Mouse (Mus musculus): ENCODE measurements around the gene Cabp2. TPM values are rescaled to one million over a fixed set of nuclear protein-coding genes. Genes with fewer than 3 reads are reported as not detected.

The Cabp2 gene
- total RNA-seq, 2 experiments from 2014 or later = not detected

DNA sequence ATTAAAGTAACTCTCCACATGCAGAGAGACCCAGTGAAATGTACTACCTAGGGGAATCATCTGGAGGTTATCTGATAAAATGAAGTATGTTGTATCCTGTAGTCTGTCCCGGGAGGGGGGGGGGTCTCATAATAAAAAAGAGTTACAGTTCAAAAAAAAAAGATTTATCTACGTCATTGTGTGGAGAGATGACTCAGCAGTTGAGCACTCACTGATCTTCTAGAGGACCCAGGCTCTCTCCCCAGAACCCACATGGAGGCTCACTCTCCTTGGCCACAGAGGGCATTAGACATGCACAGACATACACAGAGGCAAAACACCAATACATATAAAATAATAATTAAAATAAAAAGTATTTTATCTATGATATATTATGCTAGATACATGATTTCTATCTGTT lies 10.0 kb downstream of the Cabp2 start:
- H3K4me3 ChIP-seq = no peak overlapping the region
- no peak for DNase-seq (ENCODE audit: low spot score in 2 of 2)
- TF ChIP-seq CTCF (conservative IDR thresholded peaks at IDR 0.05) = no peak
- H3K27ac ChIP-seq = no peak overlapping the region

DNA sequence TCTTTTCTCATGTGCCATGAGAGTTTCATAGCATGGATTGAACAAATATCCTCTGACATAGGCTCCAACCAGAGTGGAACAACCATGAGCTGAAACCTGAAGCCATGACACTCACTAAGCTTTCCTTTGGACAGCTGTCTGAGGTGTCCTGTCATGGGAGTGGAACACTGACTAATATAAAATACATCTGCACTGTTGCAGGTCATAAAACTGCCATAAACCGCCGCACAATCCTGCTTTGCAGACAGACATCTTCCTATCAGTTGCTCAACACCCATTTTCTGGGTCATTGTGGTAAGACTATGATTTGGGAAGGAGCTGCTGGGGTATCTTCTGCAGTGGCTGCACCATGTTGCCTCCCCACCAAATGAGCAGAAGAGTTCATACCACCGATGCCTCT lies 11.4 kb downstream of the Cabp2 start:
- Histone ChIP-seq H3K4me3 (no peak overlapping the region), H3K27ac (no peak overlapping the region)
- DNase-seq (ENCODE audit: low spot score in 2 of 2) = no peak
- TF ChIP-seq CTCF (conservative IDR thresholded peaks at IDR 0.05) = no peak

DNA sequence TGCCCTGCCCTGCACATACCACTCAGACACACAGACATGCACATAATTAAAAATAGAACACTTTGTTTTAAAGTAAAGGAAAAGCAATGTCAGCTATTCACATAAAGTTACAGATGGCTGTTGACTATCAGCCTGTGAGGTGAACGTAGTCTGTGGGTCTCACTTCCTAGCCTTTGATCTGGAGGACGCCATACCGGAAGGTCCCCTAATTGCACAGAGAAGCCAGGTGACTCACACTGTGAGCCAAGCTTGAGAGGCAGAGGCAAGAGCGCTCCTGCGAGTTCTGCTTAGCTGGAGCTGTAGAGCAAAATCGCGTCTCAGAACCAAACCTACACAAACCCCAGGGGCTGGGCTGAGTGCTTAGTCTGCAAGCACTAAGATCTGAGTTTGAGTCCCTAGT lies 12.4 kb downstream of the Cabp2 start:
- TF ChIP-seq CTCF (conservative IDR thresholded peaks at IDR 0.05) = no peak
- Histone ChIP-seq H3K4me3 (no peak overlapping the region), H3K27ac (no peak overlapping the region)
- no peak for DNase-seq (ENCODE audit: low spot score in 2 of 2)

DNA sequence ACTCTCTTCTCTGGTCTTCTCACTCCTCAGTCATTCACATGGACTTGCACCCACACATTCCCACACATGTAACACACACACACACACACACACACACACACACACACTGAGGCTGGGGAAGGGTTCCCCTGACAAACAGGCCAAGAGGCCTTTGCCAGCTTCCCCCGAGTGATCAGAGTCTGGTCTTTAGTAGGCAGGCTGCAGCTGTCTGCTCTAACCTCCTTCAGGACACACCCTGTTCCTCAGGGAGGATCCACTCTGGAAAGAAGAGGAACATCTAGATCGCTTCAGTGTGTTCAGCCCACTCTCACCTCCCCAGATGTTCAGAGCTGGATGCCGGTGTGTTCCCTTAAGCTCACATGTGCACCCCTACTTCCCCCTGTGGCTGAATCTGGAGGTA lies 13.0 kb downstream of the Cabp2 start:
- no peak for TF ChIP-seq CTCF (conservative IDR thresholded peaks at IDR 0.05)
- H3K27ac ChIP-seq = peak overlapping the region; percentile 19; the same call in 1 of the 2 replicates
- no peak for DNase-seq (ENCODE audit: low spot score in 2 of 2)

DNA sequence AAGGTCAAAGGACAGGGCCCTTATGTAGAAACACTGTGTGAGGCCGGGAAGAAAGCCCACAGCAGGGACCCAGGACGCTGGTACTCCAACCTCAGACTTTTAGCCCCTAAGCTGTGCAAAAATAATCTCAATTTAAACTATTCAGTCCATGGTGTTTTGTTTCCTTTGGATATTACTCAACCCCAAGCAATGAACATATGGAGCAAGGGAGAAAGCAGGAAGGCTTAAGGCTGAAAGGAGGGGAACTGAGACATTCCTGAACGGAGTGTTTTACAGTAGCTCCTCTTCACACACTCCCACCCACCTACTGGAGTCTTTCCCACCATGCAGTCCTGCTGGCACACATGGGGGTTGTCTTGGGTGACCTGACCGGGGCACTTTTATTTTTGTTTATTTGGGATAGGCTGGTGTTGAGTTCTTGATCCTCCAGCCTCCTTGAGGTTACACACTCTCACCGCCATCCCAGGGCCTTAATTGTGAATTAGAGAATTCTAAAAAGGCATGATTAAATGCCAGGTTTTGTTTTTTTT lies 13.5 kb downstream of the Cabp2 start:
- Histone ChIP-seq H3K4me3 (no peak overlapping the region), H3K27ac (peak overlapping the region; percentile 19; the same call in 1 of the 2 replicates)
- no peak for DNase-seq (ENCODE audit: low spot score in 2 of 2)
- TF ChIP-seq CTCF (conservative IDR thresholded peaks at IDR 0.05) = no peak

More for the DNA sequence above, 13.0 kb downstream of the Cabp2 start:
- H3K4me3 ChIP-seq = no peak overlapping the region

DNA sequence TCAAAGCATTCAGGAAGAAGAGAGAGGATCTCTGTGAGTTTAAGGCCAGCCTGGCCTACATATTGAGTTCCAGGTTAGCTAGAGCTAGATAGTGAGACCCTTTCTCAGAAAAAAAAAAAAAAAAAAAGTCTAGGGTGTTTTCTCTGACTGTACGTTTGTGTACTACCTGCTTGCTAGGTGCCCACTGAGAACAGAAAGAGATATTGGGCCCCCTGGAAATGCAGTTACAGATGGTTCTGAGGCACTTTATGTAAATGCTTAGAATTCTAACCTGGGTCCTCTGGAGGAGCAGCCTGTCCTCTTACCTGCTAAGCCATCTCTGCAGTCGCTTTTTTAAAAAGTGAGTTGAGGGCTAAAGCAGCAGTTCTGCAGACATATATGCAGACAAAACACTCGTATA lies 14.4 kb downstream of the Cabp2 start:
- no peak for TF ChIP-seq CTCF (conservative IDR thresholded peaks at IDR 0.05)
- H3K27ac ChIP-seq = peak overlapping the region; percentile 98

DNA sequence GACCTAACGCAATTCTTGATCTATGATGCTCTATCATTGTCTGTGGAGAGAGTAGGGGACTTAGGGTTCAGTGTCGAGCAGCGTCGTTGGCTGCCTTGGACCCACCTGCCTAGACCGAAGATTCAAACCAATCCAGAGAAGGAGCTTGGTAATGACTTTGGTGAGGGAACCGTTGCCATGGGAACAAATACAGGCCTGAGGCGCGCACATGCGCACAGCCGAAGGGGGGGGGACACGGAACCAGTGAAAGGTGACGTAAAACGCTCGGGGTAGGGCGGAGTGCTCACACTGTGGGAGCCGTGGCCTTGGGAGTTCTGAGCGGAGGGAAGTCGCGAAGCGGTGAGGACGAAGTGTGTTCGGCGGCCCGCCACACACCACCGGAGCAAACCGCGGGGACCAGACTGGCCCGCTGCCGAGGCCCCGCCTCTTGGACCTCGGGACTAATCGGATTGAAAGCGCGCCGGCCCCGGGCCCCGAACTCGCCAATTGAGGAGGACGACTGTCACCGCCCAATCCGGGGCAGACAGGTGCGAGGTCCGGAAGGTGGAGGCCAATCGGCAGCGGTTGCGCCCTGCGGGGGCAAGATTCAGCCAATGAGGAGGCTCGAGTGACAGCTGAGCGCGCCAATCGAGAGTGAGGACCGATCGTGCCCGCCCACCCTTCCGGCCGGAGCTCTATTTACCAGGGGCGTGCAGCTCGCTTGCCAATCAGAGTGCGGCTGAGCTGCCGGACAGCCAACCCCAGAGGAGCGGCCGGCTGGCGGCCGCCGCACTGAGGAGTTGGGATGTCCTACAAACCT lies 15.5 kb downstream of the Cabp2 start, which contains the start of gene Cdk2ap2:
Gene Cdk2ap2 (plus strand): TSS at position 541 of the 799 bp plus-strand sequence.
- TF ChIP-seq CTCF (conservative IDR thresholded peaks at IDR 0.05) = no peak
- Histone ChIP-seq H3K27ac (peak within 1 kb of the TSS; percentile 98), H3K4me3 (peak within 1 kb of the TSS; percentile 73)
- peak; percentile 100 for DNase-seq (ENCODE audit: low spot score in 2 of 2)

More for the DNA sequence above, 14.4 kb downstream of the Cabp2 start:
- DNase-seq (ENCODE audit: low spot score in 2 of 2) = no peak
- H3K4me3 ChIP-seq = no peak overlapping the region; the same call in 1 of the 2 replicates

DNA sequence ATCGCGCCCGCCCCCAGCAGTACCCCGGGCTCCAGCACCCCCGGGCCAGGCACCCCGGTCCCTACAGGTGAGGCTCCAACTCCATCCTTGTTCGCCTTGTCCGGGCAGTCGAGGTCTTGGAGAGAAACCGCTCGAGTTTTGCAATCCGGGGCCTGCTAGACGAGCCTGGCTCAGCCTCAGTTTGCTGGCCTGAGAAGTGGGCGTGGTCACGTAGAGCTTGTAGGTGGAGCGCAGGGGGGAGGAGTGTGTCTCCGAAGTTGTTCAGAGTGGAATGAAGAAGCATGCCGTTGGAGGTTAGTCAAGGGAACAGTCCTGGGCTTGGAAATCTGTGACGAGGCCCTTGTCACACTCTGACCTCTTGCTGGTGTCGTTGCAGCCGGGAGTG lies 16.1 kb downstream of the Cabp2 start:
- no peak for TF ChIP-seq CTCF (conservative IDR thresholded peaks at IDR 0.05)
- Histone ChIP-seq H3K27ac (peak overlapping the region; percentile 98), H3K4me3 (peak overlapping the region; percentile 73)
- peak in 1 of 2 experiments; percentile 49 for DNase-seq (ENCODE audit: low spot score in 2 of 2)

DNA sequence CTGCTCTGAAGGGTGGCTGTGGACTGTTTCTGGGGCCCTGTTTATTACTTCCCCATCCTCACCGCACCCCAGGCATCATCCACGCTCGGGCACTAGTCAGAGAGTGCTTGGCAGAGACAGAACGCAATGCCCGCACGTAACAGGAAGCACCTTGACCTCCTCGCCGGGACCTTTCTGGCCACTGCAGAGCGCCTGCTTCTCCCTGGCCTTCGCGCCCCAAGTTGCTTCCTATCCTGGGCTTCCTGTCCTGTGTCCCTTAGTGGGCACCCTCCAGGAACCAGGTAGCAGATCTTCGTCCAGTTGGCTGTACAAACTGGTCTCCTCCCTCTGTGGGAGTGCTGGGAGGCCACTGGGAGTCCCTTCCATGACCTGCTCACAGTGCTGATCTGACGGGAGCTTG lies 17.0 kb downstream of the Cabp2 start:
- H3K27ac ChIP-seq = peak overlapping the region; percentile 82; the same call in 1 of the 2 replicates
- no peak for DNase-seq (ENCODE audit: low spot score in 2 of 2)
- H3K4me3 ChIP-seq = no peak overlapping the region
- no peak for TF ChIP-seq CTCF (conservative IDR thresholded peaks at IDR 0.05)

DNA sequence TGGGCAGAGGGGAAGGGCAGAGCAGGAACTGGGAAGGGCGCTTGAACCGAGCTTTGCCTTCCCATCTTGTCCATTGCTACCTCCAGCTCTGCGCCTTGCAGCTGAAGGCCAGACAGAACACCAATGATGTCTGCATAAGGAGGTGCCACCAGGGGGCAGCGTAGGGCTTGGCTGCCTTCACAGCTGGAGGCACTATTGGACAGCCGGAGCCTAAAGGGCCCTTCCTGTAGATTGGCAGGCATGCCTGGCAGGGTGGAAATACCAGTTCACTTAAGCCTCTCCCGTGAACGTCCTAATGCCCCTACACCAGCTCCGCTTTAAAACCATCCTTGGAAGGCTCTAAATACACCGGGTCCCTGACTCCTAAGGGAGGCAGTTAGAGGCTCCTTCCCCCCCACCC lies 17.7 kb downstream of the Cabp2 start:
- peak overlapping the region; percentile 82 for H3K27ac ChIP-seq
- TF ChIP-seq CTCF (conservative IDR thresholded peaks at IDR 0.05) = peak; percentile 96
- peak; percentile 85 to 90 for DNase-seq (ENCODE audit: low spot score in 2 of 2)
- no peak overlapping the region for H3K4me3 ChIP-seq

DNA sequence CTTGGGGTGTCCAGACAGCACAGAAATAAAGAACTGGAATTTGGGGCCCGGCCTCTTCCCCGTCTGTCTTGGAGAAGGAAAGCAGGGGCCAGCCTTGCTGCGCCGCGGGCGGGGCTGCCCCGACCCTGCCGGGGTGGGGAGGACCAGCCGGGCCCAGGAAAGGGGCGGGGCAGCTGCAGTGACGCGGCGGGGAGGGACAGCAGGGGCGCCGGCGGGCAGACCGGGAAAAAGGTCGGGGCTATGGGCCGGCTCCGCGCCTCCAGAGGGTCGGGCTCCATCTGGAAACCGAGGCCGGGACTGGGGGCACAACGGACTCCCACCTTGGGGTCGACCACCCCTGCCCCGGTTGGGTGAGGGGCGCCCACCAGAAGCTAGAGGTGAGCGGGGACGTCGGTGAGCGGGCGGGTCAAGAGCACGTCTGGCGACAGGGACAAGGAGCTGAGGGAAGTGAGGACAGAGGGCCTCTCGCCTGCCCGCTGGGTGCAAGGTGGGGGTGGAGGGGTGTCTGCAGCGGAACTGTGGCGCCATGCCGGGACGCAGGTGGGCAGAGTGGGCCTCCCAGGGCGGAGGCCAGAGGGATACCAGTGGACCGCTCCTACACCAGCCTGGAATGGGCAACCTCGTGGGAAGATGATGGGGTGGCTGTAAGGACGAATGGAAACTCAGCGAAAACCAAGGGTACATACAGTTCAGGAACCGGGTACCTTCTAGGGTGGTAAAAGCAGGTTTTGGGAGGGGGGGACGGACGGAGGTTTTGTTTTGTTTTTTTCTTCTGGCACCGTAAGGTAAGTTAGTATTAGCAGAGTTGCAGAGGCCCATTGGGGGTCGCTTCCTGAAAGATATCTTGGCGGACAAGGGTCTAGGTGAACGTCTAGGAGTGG lies 18.7 kb downstream of the Cabp2 start, which contains the start of gene Pitpnm1:
Gene Pitpnm1 (plus strand): TSS at position 162 of the 881 bp plus-strand sequence.
- TF ChIP-seq CTCF (conservative IDR thresholded peaks at IDR 0.05) = no peak
- DNase-seq (ENCODE audit: low spot score in 2 of 2) = peak in 1 of 2 experiments; percentile 58
- H3K27ac ChIP-seq = peak within 1 kb of the TSS; percentile 82
- H3K4me3 ChIP-seq = peak within 1 kb of the TSS; percentile 61

DNA sequence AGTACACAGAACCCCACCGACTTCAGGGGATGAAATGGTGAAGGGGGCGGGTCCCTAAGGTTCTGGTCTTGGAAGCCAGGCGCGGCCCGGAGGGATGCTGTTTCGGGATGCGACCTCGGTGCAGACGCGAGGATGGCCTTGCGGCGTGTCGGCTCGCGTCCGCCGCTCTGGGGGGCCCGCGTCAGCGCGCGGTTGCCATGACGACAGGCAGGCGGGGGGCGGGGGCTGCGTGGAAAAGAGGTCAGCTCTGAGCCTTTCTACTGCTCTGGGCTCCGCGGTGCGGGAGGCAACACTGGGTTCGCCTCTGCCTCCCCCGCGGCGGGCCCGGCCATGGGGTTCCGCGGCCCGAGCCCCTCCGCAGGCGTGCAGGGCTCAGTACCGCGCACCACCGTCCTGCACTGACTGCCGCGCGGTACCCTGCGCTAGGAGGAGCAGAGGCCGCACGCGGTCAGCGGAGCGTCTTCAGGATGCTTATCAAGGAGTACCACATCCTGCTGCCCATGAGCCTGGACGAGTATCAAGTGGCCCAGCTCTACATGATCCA lies 19.4 kb downstream of the Cabp2 start:
- no peak for TF ChIP-seq CTCF (conservative IDR thresholded peaks at IDR 0.05)
- H3K4me3 ChIP-seq = peak overlapping the region; percentile 61
- H3K27ac ChIP-seq = peak overlapping the region; percentile 82
- peak in 1 of 2 experiments; percentile 62 for DNase-seq (ENCODE audit: low spot score in 2 of 2)
